Mouse (Mus musculus): ENCODE data around the gene Ugt1a2.

DNA sequence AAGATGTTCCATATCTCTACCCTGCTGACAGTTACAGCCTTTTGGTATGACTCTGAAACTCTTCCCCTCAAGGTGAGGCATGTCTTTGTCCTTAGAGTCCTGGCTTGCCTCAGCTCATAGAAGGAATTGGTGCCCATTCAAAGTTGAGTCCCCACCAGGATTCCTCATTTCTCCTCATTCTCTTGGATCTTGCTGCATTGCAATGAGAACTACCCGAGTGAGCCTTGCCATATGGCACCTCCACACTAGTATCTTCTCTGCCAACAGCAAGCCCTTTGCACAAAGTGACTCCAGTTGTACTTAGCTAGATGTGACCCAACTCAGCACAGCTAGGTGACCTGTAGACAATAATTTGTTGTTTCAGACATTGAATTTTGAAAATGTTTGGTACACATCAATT is 23.2 kb downstream of the Ugt1a2 start:
- TF ChIP-seq POLR2A (IDR thresholded peaks at IDR 0.05; ENCODE audit: control insufficient read depth, extremely low read depth, insufficient read depth, low read length, poor library complexity) (no peak), CTCF (IDR thresholded peaks at IDR 0.05; ENCODE audit: borderline replicate concordance, control insufficient read depth, extremely low read depth, insufficient read depth, low read length, poor library complexity) (no peak)

Data from thymus, adult 2 months (tissue).